Mouse (Mus musculus) embryo, embryonic 9.5 days (tissue): Measurements from ENCODE around the gene Fcamr.

ENCODE experiments used
- DNase-seq: peaks from one replicate; pipeline ENCODE4 v3.0.0-alpha.2; 2017; ENCODE audit errors: extremely low spot score

Fcamr gene

DNA sequence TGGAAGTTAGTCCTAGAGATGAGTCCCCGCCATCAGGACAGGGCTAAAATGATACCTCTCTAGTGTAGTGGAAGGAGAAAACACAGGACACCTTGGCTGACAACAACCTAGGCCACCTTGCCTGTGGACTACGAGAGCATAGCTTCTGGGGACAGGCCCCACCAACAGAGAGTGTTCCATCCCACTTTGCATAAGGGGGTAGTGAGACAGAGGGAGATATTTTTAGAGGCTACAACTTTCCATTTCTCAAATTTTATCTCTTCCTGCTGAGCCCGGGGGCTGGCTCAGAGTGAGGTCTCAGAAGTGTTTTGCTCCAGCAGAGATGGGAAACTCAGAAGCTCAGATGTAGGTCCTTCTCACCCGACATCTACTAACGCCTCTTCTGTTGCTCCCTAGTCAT is 49.7 kb downstream of the Fcamr start:
- DNase-seq: no peak

DNA sequence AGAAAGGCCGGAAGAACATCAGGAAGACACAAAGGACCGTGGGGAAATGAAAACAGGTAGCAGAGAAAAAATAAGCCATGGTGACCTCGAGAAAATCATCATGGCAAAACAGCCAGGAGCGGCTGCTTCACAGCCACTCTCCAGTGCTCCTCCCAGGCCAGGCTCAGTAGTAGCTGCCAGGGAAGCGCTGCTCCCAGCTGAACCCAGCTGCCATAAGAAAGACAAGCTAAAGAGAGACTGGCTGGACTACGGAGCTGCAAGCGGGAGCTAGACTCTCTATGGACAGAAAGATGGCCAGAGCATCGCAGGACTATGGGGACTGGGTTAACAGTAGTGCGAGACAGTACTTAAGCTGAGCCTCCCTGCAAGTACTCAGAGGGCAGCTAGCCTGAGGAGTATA is 54.1 kb downstream of the Fcamr start:
- no peak for DNase-seq

DNA sequence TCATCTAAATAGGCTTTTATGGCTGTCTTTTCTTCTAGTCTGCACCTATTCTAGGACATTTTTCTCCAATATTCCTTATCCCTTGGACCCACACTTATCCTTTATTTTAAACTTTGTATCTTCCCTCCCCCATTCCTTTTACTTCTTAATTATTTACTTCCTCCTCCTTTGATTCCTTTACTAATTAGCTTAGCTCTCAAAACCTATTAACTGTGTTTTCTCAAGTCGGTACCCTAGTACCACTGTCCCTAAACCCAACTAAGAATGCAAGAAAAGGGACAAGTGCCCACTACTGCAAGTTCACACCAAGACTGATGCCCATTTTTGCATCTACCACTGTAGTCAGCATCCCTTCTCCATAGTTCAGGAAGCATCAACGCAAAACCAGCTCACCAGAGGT is 55.0 kb downstream of the Fcamr start:
- no peak for DNase-seq

DNA sequence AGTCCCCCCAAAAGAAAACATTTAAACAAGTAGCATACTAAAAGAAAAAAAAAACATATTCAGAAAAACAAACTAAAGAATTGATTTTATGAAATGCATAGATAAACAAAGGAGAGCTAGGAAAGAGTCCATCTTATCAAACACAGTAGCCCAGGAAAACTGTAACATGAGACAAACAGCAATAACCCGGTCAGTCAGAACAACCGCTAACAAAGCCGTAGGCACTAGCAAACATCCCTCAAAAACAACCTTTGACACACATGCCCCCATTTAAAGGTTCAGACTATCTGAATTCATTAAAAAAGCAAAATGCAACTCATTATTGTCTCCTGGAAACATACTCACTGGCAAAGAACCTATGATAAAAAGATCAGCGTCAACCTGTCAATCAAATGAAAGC is 56.8 kb downstream of the Fcamr start:
- DNase-seq: no peak

DNA sequence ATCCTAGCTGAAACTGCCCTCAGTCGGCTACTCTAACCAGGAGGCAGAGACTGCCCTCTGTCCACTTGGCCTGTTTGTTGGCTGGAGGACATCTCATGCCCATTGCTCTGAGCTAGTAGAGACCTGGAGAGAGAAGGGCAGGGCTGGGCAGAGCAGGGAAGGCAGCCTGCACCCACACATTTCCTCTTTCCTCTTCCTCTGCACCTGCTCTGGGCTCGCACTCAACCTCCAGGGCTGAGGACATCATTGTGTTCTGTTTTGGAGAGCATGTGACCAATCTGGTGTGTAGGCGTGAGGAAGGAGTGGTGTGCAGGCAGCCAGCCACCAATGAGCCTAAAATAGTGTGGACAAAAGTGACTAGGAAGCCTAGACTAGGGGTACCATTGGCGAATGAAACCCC is 63.5 kb downstream of the Fcamr start:
- DNase-seq: no peak
